Mouse (Mus musculus): ENCODE data around the gene Miga2. TPM values are rescaled to one million over a fixed set of nuclear protein-coding genes. Genes with fewer than 3 reads are reported as not detected.

The Miga2 gene
- polyA plus RNA-seq, 1 experiment from 2014 or later, result 13.8 TPM

- ATAC-seq (no peak), DNase-seq (ENCODE audit: low spot score) (no peak)
- 52% methylated on average over 5 of the region's 5 CpGs for WGBS
Measured at GRCm38 (mm10) chr2:30417595-30418165, 53.6 kb downstream of the Miga2 start.

GRCm38 (mm10) chr2:30418259-30418658, 54.2 kb downstream of the Miga2 start:
- DNase-seq (ENCODE audit: low spot score) (no peak), ATAC-seq (no peak)
- Histone ChIP-seq H3K9ac (replicated peaks; ENCODE audit: low read depth) (no peak overlapping the region), H3K27ac (ENCODE audit: low read length) (no peak overlapping the region), H3K4me3 (ENCODE audit: low read depth, low read length) (no peak overlapping the region), H3K36me3 (ENCODE audit: insufficient read depth, low read length) (no peaks in the 10 kb centered on the region), H3K4me2 (replicated peaks; ENCODE audit: low read depth, low read length) (no peak overlapping the region), H3K4me1 (ENCODE audit: insufficient read depth, low read depth, low read length) (peaks cover 14% of the 10 kb centered on the region; the same call in 1 of the 2 replicates), H3K9me3 (ENCODE audit: low read length) (no peaks in the 10 kb centered on the region), H3K27me3 (replicated peaks; ENCODE audit: insufficient read depth, low read length) (no peaks in the 10 kb centered on the region)
- 58% methylated on average over 6 of the region's 6 CpGs for WGBS
- no peak for TF ChIP-seq EP300 (IDR thresholded peaks at IDR 0.05)
- no peak for TF ChIP-seq CTCF (IDR thresholded peaks at IDR 0.05)

More at GRCm38 (mm10) chr2:30417595-30418165, 53.6 kb downstream of the Miga2 start:
- Histone ChIP-seq H3K27me3 (replicated peaks; ENCODE audit: insufficient read depth, low read length) (no peaks in the 10 kb centered on the region), H3K9me3 (ENCODE audit: low read length) (no peaks in the 10 kb centered on the region), H3K9ac (replicated peaks; ENCODE audit: low read depth) (no peak overlapping the region), H3K4me2 (replicated peaks; ENCODE audit: low read depth, low read length) (no peak overlapping the region), H3K27ac (ENCODE audit: low read length) (no peak overlapping the region), H3K36me3 (ENCODE audit: insufficient read depth, low read length) (no peaks in the 10 kb centered on the region), H3K4me3 (ENCODE audit: low read depth, low read length) (no peak overlapping the region), H3K4me1 (ENCODE audit: insufficient read depth, low read depth, low read length) (peaks cover 14% of the 10 kb centered on the region; the same call in 1 of the 2 replicates)
- no peak for TF ChIP-seq CTCF (IDR thresholded peaks at IDR 0.05)
- no peak for TF ChIP-seq EP300 (IDR thresholded peaks at IDR 0.05)

- H3K27me3 ChIP-seq (replicated peaks; ENCODE audit: insufficient read depth, low read length), result no peaks in the 10 kb centered on the region
- H3K9me3 ChIP-seq (ENCODE audit: low read length), result no peaks in the 10 kb centered on the region
- WGBS, result 42% methylated on average over 10 of the region's 10 CpGs
- no peak overlapping the region for H3K4me3 ChIP-seq (ENCODE audit: low read depth, low read length)
- no peak for ATAC-seq
- H3K4me2 ChIP-seq (replicated peaks; ENCODE audit: low read depth, low read length), result no peak overlapping the region
- no peak overlapping the region for H3K27ac ChIP-seq (ENCODE audit: low read length)
- no peak for TF ChIP-seq EP300 (IDR thresholded peaks at IDR 0.05)
- no peak for TF ChIP-seq CTCF (IDR thresholded peaks at IDR 0.05)
- no peak overlapping the region for H3K9ac ChIP-seq (replicated peaks; ENCODE audit: low read depth)
- DNase-seq (ENCODE audit: low spot score), result no peak
- no peaks in the 10 kb centered on the region for H3K36me3 ChIP-seq (ENCODE audit: insufficient read depth, low read length)
- peaks cover 7% of the 10 kb centered on the region; the same call in 1 of the 2 replicates for H3K4me1 ChIP-seq (ENCODE audit: insufficient read depth, low read depth, low read length)
Measured at GRCm38 (mm10) chr2:30419112-30419511, 55.1 kb downstream of the Miga2 start.

- Histone ChIP-seq H3K36me3 (ENCODE audit: insufficient read depth, low read length) (no peaks in the 10 kb centered on the region), H3K4me2 (replicated peaks; ENCODE audit: low read depth, low read length) (no peak overlapping the region), H3K27ac (ENCODE audit: low read length) (no peak overlapping the region), H3K27me3 (replicated peaks; ENCODE audit: insufficient read depth, low read length) (no peaks in the 10 kb centered on the region), H3K4me1 (ENCODE audit: insufficient read depth, low read depth, low read length) (no peaks in the 10 kb centered on the region), H3K4me3 (ENCODE audit: low read depth, low read length) (no peak overlapping the region), H3K9me3 (ENCODE audit: low read length) (no peaks in the 10 kb centered on the region), H3K9ac (replicated peaks; ENCODE audit: low read depth) (no peak overlapping the region)
- WGBS, result 76% methylated on average over 4 of the region's 4 CpGs
- DNase-seq (ENCODE audit: low spot score), result no peak
- no peak for ATAC-seq
- TF ChIP-seq CTCF (IDR thresholded peaks at IDR 0.05) (no peak), EP300 (IDR thresholded peaks at IDR 0.05) (no peak)
Measured at GRCm38 (mm10) chr2:30421432-30421831, 57.4 kb downstream of the Miga2 start.

- DNase-seq (ENCODE audit: low spot score) (peak; percentile 60), ATAC-seq (peak; percentile 67)
- Histone ChIP-seq H3K27ac (ENCODE audit: low read length) (no peak overlapping the region), H3K9me3 (ENCODE audit: low read length) (no peaks in the 10 kb centered on the region), H3K9ac (replicated peaks; ENCODE audit: low read depth) (no peak overlapping the region), H3K27me3 (replicated peaks; ENCODE audit: insufficient read depth, low read length) (no peaks in the 10 kb centered on the region), H3K36me3 (ENCODE audit: insufficient read depth, low read length) (peaks cover 32% of the 10 kb centered on the region; the same call in 1 of the 2 replicates), H3K4me2 (replicated peaks; ENCODE audit: low read depth, low read length) (no peak overlapping the region), H3K4me1 (ENCODE audit: insufficient read depth, low read depth, low read length) (no peaks in the 10 kb centered on the region), H3K4me3 (ENCODE audit: low read depth, low read length) (no peak overlapping the region)
- TF ChIP-seq CTCF (IDR thresholded peaks at IDR 0.05), result peak; percentile 17; the same call in 1 of the 2 replicates
- no peak for TF ChIP-seq EP300 (IDR thresholded peaks at IDR 0.05)
Measured at GRCm38 (mm10) chr2:30429156-30429555, 65.1 kb downstream of the Miga2 start.

Small RNA genes lying within 50 kb of the gene (microRNA-seq; reads per million reads assigned to microRNA genes)
- gene Gm47292, result not detected

Other genes with a start within 250 kb of the Miga2 start
- gene Zer1, start 239.6 kb upstream of the Miga2 start, polyA plus RNA-seq (2015; fragmentation: Nextera tagmentation; extraction: Ambion mirVana), result 4.9 and 5.0 TPM in 2 replicates
- 4.5 and 6.5 TPM in 2 replicates for gene Tbc1d13, start 230.5 kb upstream of the Miga2 start, polyA plus RNA-seq (2015; fragmentation: Nextera tagmentation; extraction: Ambion mirVana)
- gene Endog, start 192.7 kb upstream of the Miga2 start, polyA plus RNA-seq (2015; fragmentation: Nextera tagmentation; extraction: Ambion mirVana), result 19.6 and 24.4 TPM in 2 replicates
- 21.7 and 23.4 TPM in 2 replicates for gene Spout1, start 185.8 kb upstream of the Miga2 start, polyA plus RNA-seq (2015; fragmentation: Nextera tagmentation; extraction: Ambion mirVana)
- gene Kyat1, start 158.4 kb upstream of the Miga2 start, polyA plus RNA-seq (2015; fragmentation: Nextera tagmentation; extraction: Ambion mirVana), result 12.7 and 17.1 TPM in 2 replicates
- gene Lrrc8a, start 126.5 kb upstream of the Miga2 start, polyA plus RNA-seq (2015; fragmentation: Nextera tagmentation; extraction: Ambion mirVana), result 58.2 and 68.8 TPM in 2 replicates
- gene Gm28035, start 123.7 kb upstream of the Miga2 start, polyA plus RNA-seq (2015; fragmentation: Nextera tagmentation; extraction: Ambion mirVana), result 0.12 and 0.21 TPM in 2 replicates
- 9.5 and 13.4 TPM in 2 replicates for gene Phyhd1, start 98.0 kb upstream of the Miga2 start, polyA plus RNA-seq (2015; fragmentation: Nextera tagmentation; extraction: Ambion mirVana)
- not detected in 2 replicates for gene Gm28038, start 83.2 kb upstream of the Miga2 start, polyA plus RNA-seq (2015; fragmentation: Nextera tagmentation; extraction: Ambion mirVana)
- 24.1 TPM in 2 replicates for gene Dolk, start 77.9 kb upstream of the Miga2 start, polyA plus RNA-seq (2015; fragmentation: Nextera tagmentation; extraction: Ambion mirVana)
- 8.9 and 9.9 TPM in 2 replicates for gene Nup188, start 77.8 kb upstream of the Miga2 start, polyA plus RNA-seq (2015; fragmentation: Nextera tagmentation; extraction: Ambion mirVana)
- 58.9 and 64.9 TPM in 2 replicates for gene Sh3glb2, start 4.9 kb upstream of the Miga2 start, polyA plus RNA-seq (2015; fragmentation: Nextera tagmentation; extraction: Ambion mirVana)
- gene Dolpp1, start 28.0 kb downstream of the Miga2 start, polyA plus RNA-seq (2015; fragmentation: Nextera tagmentation; extraction: Ambion mirVana), result 25.0 and 26.1 TPM in 2 replicates
- gene Crat, start 51.6 kb downstream of the Miga2 start, polyA plus RNA-seq (2015; fragmentation: Nextera tagmentation; extraction: Ambion mirVana), result 36.5 and 37.4 TPM in 2 replicates
- gene Ptpa, start 51.8 kb downstream of the Miga2 start, polyA plus RNA-seq (2015; fragmentation: Nextera tagmentation; extraction: Ambion mirVana), result 88.0 and 93.3 TPM in 2 replicates
- gene Ier5l, start 110.0 kb downstream of the Miga2 start, polyA plus RNA-seq (2015; fragmentation: Nextera tagmentation; extraction: Ambion mirVana), result 3.6 and 4.0 TPM in 2 replicates
- gene Cstad, start 230.8 kb downstream of the Miga2 start, polyA plus RNA-seq (2015; fragmentation: Nextera tagmentation; extraction: Ambion mirVana), result 1.9 and 2.3 TPM in 2 replicates